Mouse (Mus musculus) embryonic facial prominence, embryonic 11.5 days (tissue): ENCODE measurements around the gene Fam126b. TPM values are rescaled to one million over a fixed set of nuclear protein-coding genes. Genes with fewer than 3 reads are reported as not detected.
"Not testable (repeated sequence)": the region's sequence is repeated elsewhere in the genome, so short reads cannot be mapped to it uniquely, and the experiment has no call there.

Experiments used
- ATAC-seq: fragments of 200-750 bp; cut with Nextera tagmentation; replicated peaks from 2 replicates; pipeline ENCODE4 v1.8.0; 2017; ENCODE audit warnings: low read depth; ENCODE audit not compliant: insufficient number of reproducible peaks, low FRiP score, low TSS enrichment
- DNase-seq: peaks from one replicate; pipeline ENCODE4 v3.0.0-alpha.2; 2015; ENCODE audit warnings: low spot score
- H3K27ac ChIP-seq: fragments of 300-500 bp; sonication (generic); replicated peaks from 2 replicates; pipeline ENCODE4 v1.5.1; 2014; ENCODE audit warnings: mild to moderate bottlenecking, low read depth, low read length, control low read depth
- H3K27me3 ChIP-seq: fragments of 300-500 bp; sonication (generic); 2 replicates; pipeline ENCODE4 v1.6.1; 2014; ENCODE audit warnings: mild to moderate bottlenecking, low read length, moderate library complexity, mixed read lengths; ENCODE audit not compliant: control insufficient read depth, insufficient read depth
- H3K36me3 ChIP-seq: fragments of 300-500 bp; sonication (generic); replicated peaks from 2 replicates; pipeline ENCODE4 v1.6.1; 2014; ENCODE audit warnings: low read depth, mild to moderate bottlenecking, low read length, moderate library complexity, mixed read lengths; ENCODE audit not compliant: control insufficient read depth, insufficient read depth
- H3K4me1 ChIP-seq: fragments of 300-500 bp; sonication (generic); 2 replicates; pipeline ENCODE4 v1.6.1; 2014; ENCODE audit warnings: low read length, mixed read lengths; ENCODE audit not compliant: control insufficient read depth, insufficient read depth
- H3K4me2 ChIP-seq: fragments of 300-500 bp; sonication (generic); 2 replicates; pipeline ENCODE4 v1.6.1; 2014; ENCODE audit warnings: low read depth, mild to moderate bottlenecking, control low read depth, low read length, moderate library complexity
- H3K4me3 ChIP-seq: fragments of 300-500 bp; sonication (generic); 2 replicates; pipeline ENCODE4 v1.5.1; 2014; ENCODE audit warnings: low read depth, low read length, control low read depth
- H3K9ac ChIP-seq: fragments of 300-500 bp; sonication (generic); replicated peaks from 2 replicates; pipeline ENCODE4 v1.6.1; 2014; ENCODE audit warnings: mild to moderate bottlenecking, control low read depth, low read length
- H3K9me3 ChIP-seq: fragments of 300-500 bp; sonication (generic); replicated peaks from 2 replicates; pipeline ENCODE4 v1.6.1; 2016; ENCODE audit warnings: mild to moderate bottlenecking, low read length, inconsistent platforms, mixed read lengths; ENCODE audit not compliant: control insufficient read depth
- WGBS: fragments of 180-500 bp; shearing (Covaris S2); extraction: QIAGEN DNeasy Blood & Tissue Kit; methylation state at CpG from one replicate; pipeline ENCODE4 v1.1.7; 2014; 5-methylcytosine and 5-hydroxymethylcytosine counted together
- polyA plus RNA-seq: library from polyadenylated mRNA; unstranded; fragments of >200 nt; fragmentation: Nextera tagmentation; extraction: Ambion mirVana; gene quantifications from 2 replicates; pipeline ENCODE4 v1.2.1, GENCODE M21; 2014

The Fam126b gene
- polyA plus RNA-seq, 1 experiment from 2014 or later = 6.1 TPM

DNA sequence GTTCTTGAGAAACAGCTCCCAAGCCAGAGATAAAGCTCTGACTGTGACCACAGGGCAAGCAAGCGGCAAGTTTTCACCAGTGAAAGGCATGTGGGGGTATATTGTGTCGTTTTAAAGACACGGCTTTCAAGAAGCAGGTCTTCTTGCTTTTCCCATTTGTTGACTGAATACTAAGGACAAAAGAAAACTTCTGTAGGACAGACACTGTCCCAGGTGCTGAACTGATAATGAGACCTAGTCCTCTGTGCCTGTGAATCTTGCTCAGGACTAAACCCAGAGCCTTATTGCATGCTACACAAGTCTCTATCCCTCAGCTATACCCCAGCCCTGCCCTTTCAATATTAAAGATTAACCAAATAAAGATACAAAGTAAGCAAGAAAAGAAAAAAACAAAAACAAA lies 30.1 kb upstream of the Fam126b start:
- H3K9me3 ChIP-seq = no peaks in the 10 kb centered on the region; the same call in 1 of the 2 replicates
- no peaks in the 10 kb centered on the region for H3K4me1 ChIP-seq
- H3K9ac ChIP-seq = no peak overlapping the region
- no peak overlapping the region for H3K27ac ChIP-seq
- no peak for ATAC-seq
- H3K27me3 ChIP-seq = no peaks in the 10 kb centered on the region
- H3K36me3 ChIP-seq = no peaks in the 10 kb centered on the region
- no peak overlapping the region for H3K4me3 ChIP-seq
- no peak overlapping the region for H3K4me2 ChIP-seq
- 66% methylated on average over 3 of the region's 3 CpGs for WGBS
- DNase-seq = peak; percentile 30

DNA sequence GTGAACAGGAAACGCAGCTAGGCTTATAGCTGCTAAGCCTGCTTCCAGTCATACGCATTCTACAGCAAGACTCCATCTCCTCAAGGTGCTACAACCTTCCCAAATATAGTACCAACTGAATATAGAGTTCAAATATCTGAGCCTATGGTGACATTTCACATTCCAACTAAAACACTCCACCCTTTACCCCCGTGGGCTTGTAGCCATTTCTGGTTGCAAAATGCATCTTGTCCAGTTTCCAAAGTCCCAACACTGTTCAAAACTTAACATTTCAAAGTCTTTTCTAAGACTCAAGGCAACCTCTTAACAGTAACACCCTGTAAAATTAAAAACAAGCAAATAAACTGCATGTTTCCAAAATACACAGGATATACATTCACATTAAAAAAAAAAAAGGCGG lies 29.0 kb upstream of the Fam126b start:
- ATAC-seq (no peak), DNase-seq (no peak)
- H3K9ac ChIP-seq = no peak overlapping the region
- H3K27ac ChIP-seq = no peak overlapping the region
- H3K4me3 ChIP-seq = no peak overlapping the region
- H3K36me3 ChIP-seq = no peaks in the 10 kb centered on the region
- WGBS = 87% methylated on average over 4 of the region's 4 CpGs
- H3K9me3 ChIP-seq = no peaks in the 10 kb centered on the region; the same call in 1 of the 2 replicates
- no peaks in the 10 kb centered on the region for H3K4me1 ChIP-seq
- no peak overlapping the region for H3K4me2 ChIP-seq
- H3K27me3 ChIP-seq = no peaks in the 10 kb centered on the region

DNA sequence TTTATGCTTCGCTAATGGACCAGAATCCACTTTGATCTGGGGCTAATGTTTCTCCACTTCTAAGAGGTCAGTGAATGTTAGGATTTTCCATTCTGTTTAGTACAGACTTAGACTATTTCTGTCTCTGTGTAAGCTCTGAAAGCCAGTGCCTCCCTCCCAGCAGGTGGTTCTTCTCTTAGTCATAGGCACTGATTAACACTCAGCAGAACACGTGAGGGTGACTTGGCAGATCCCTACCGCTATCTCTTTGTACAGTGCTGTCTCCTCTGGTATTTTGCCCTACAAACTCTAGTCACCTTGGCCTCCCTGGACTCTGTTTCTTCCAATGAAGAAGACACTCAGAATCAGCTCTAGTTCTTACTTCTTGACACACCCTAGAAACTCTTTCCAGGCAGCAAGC lies 28.3 kb upstream of the Fam126b start:
- Histone ChIP-seq H3K36me3 (no peaks in the 10 kb centered on the region), H3K27ac (no peak overlapping the region), H3K9me3 (no peaks in the 10 kb centered on the region; the same call in 1 of the 2 replicates), H3K4me2 (no peak overlapping the region), H3K4me3 (no peak overlapping the region), H3K4me1 (no peaks in the 10 kb centered on the region), H3K9ac (no peak overlapping the region), H3K27me3 (no peaks in the 10 kb centered on the region)
- DNase-seq (no peak), ATAC-seq (no peak)
- 77% methylated on average over 3 of the region's 3 CpGs for WGBS

DNA sequence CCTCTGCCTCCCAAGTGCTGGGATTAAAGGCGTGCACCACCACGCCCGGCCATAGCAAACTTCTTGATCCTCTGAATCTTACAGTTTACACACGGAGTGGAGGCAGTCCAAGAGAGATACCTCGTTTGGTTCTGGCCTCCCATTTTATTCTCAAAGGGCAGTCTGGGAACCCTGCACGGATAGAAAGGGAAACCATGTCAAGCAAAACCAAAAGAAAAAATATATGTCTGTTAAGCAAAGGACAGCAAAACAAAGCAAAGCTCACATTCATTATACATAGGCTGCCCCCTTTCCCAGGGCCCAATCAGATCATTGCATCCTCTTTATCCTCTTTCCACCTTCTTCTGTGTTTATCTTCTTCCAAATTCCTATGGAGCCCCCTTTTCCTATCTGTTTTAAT lies 27.7 kb upstream of the Fam126b start:
- WGBS = 82% methylated on average over 6 of the region's 6 CpGs

DNA sequence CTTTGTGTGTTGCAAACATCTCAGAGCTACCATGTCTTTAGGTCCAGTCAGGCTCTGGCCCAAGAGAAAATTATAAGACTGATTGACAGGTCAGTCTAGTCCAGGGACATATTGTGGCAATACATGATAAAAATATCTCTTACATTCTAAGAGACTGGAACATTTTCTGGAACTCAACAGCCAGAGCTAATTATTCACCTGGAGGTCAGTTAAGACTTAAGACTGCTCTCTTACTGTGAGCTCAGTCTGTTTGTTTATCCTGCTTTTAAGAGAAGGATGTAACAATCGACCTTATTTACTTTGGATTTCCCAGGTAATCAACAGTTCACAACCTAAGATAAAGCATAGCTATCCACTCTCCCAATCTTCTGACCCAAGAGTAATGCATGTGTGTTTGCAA lies 24.5 kb upstream of the Fam126b start:
- no peak for DNase-seq
- no peak overlapping the region for H3K4me2 ChIP-seq
- no peak overlapping the region for H3K4me3 ChIP-seq
- no peaks in the 10 kb centered on the region for H3K4me1 ChIP-seq
- no peaks in the 10 kb centered on the region for H3K27me3 ChIP-seq
- ATAC-seq = no peak
- H3K9me3 ChIP-seq = no peaks in the 10 kb centered on the region
- H3K27ac ChIP-seq = no peak overlapping the region
- H3K9ac ChIP-seq = no peak overlapping the region
- 49% methylated on average over 1 of the region's 1 CpGs for WGBS
- no peaks in the 10 kb centered on the region for H3K36me3 ChIP-seq

More for the DNA sequence above, 27.7 kb upstream of the Fam126b start:
- DNase-seq (no peak), ATAC-seq (no peak)
- Histone ChIP-seq H3K9ac (no peak overlapping the region), H3K4me1 (no peaks in the 10 kb centered on the region), H3K9me3 (no peaks in the 10 kb centered on the region; the same call in 1 of the 2 replicates), H3K4me2 (no peak overlapping the region), H3K36me3 (no peaks in the 10 kb centered on the region), H3K27me3 (no peaks in the 10 kb centered on the region), H3K4me3 (no peak overlapping the region), H3K27ac (no peak overlapping the region)

DNA sequence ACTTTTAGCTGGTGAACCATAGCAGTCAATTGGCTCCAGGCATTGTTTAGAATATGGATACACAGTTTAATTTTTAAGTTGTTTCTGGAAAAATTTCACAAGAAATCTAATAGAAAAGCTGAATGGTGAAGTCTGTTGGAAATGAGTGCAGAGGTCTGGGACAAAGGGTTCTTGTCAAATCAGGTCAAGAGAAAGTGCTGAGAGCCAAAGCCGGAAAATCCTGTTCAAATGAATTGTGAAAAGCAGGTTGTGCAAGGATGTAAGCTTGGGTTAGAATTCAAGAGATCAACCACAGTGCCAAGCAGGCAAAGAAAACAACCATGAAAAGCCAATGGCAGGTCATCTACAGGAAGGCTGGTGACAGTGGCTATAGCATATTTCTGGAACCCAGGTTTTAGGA lies 24.0 kb upstream of the Fam126b start:
- Histone ChIP-seq H3K36me3 (no peaks in the 10 kb centered on the region), H3K4me1 (no peaks in the 10 kb centered on the region), H3K27ac (no peak overlapping the region), H3K9ac (no peak overlapping the region), H3K27me3 (no peaks in the 10 kb centered on the region), H3K9me3 (no peaks in the 10 kb centered on the region), H3K4me3 (no peak overlapping the region), H3K4me2 (no peak overlapping the region)
- WGBS = 84% methylated on average over 1 of the region's 1 CpGs
- no peak for DNase-seq
- ATAC-seq = no peak

DNA sequence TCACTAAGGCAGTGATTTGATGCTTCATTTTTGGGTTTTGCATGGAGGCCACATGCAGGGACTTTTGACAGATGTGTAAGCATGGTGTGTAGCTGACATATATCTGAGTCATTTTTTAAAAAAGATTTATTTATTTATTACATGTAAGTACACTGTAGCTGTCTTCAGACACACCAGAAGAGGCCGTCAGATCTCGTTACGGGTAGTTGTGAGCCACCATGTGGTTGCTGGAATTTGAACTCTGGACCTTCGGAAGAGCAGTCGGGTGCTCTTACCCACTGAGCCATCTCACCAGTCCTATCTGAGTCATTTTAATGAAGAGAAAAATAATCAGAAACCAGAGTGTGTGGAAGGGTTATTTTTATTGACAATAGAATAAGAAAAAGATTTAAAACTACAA lies 23.5 kb upstream of the Fam126b start:
- 89% methylated on average over 5 of the region's 5 CpGs for WGBS
- H3K27ac ChIP-seq, H3K27me3 ChIP-seq, H3K9ac ChIP-seq, ATAC-seq, H3K4me1 ChIP-seq, H3K4me3 ChIP-seq, H3K9me3 ChIP-seq, H3K36me3 ChIP-seq, H3K4me2 ChIP-seq, DNase-seq: not testable (repeated sequence)

DNA sequence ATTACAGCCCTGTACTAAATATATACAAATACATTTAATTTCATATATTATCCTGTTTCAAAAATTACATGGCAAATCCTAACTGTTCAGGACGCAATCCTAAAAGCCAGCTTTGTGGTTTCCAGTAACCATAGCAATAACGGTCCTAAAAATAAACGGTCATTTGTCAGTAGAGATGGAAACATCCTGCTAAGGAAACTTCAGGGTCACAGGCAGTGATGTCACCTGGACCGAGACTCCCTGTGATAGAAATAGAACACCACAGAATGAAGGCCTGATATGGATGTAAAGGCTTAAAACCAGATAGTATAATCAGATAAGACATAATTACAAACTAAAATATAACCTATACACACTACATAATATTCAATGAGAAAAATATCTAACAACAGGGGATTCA lies 17.6 kb upstream of the Fam126b start:
- Histone ChIP-seq H3K9me3 (no peaks in the 10 kb centered on the region), H3K36me3 (no peaks in the 10 kb centered on the region), H3K4me3 (no peak overlapping the region), H3K27me3 (no peaks in the 10 kb centered on the region), H3K4me2 (no peak overlapping the region), H3K27ac (no peak overlapping the region), H3K4me1 (no peaks in the 10 kb centered on the region), H3K9ac (no peak overlapping the region)
- 80% methylated on average over 4 of the region's 4 CpGs for WGBS
- no peak for ATAC-seq
- DNase-seq = no peak
